Mouse (Mus musculus) heart, postnatal 4 days (tissue): Measurements from ENCODE around the gene Wdtc1. TPM values are rescaled to one million over a fixed set of nuclear protein-coding genes. Genes with fewer than 3 reads are reported as not detected.
A peak's percentile ranks its signal among the peaks of the same experiment; 100 is the strongest.

Source experiments
- DNase-seq: peaks from one replicate; pipeline ENCODE4 v3.0.0; 2021
- total RNA-seq, 2 experiments: library from RNA; stranded (reverse); gene quantifications; 2 replicates each; pipeline ENCODE4 v1.2.3; 2021

Wdtc1 gene
- 10 to 100 TPM; 46.9 to 47.9 TPM for total RNA-seq

GRCm38 (mm10) chr4:133353367-133354365, at the start of gene Wdtc1:
Gene Wdtc1 (minus strand): TSS chr4:133353481.
- DNase-seq: no peak

GRCm38 (mm10) chr4:133402011-133402410, 48.7 kb upstream of the Wdtc1 start:
- no peak for DNase-seq

- no peak for DNase-seq
Measured at GRCm38 (mm10) chr4:133400098-133400497, 46.8 kb upstream of the Wdtc1 start.

- no peak for DNase-seq
Measured at GRCm38 (mm10) chr4:133399509-133399908, 46.2 kb upstream of the Wdtc1 start.

DNA sequence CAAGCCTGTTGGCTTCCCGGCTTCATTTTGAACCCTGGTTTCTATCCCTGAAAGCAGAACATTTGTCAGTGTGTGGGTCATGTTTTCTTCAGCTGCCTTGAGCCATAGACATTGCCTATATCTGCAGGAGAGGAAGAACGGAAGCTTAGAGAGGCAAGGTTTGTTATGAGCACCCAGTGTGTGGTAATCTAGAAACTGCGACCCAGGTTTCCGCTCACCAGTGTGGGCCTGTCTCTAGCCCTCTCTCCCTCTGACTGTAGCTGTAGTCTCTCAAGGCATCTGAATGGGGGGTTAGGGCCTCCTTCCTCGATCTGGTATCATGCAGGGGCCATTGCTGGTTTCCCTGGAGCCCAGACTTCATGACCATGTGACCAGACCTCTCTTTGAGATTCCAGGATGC, 45.3 kb upstream of the Wdtc1 start:
- DNase-seq: no peak

DNA sequence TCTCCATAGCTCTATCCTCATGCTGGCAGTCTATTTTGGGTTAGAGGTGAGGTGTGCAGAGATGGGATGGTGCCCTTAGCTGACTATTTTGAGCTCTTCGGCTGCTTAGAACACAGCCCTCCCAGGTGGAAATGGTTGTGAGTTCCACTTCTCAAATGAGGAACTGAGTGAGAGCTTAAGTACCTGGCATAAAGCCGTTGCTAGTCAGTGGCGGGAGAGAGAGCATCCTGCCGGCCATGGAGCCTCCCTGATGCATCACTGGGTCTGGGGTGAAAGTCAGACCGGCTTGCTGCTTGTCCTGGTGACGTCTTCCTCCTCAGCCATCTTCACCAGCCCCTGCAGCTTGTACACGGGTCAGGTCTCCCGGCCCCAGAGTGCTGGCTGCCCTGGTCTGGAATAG, 44.7 kb upstream of the Wdtc1 start:
- no peak for DNase-seq

DNA sequence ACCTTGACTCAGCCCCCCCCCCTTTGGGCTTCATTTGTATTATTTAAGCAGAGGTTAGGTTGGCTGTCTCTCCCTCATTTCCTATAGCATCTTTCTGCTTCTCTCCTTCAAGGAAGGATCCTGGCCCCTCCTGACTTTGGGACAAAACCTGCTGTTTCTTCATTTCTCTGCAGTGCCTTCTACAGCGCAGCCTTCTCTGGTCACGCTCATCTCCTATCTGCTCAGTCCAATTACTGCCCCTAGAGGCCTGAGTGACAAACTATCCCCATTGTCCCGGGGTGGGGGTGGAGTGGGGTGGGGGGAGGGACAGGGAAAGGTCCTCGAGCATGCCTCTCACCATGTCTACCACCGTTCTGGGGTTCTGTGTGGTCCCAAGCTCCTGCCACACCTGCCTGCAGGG, 44.0 kb upstream of the Wdtc1 start:
- no peak for DNase-seq

GRCm38 (mm10) chr4:133396079-133396478, 42.8 kb upstream of the Wdtc1 start:
- DNase-seq: no peak

- DNase-seq: no peak
Measured at GRCm38 (mm10) chr4:133394981-133395573, 41.8 kb upstream of the Wdtc1 start.

DNA sequence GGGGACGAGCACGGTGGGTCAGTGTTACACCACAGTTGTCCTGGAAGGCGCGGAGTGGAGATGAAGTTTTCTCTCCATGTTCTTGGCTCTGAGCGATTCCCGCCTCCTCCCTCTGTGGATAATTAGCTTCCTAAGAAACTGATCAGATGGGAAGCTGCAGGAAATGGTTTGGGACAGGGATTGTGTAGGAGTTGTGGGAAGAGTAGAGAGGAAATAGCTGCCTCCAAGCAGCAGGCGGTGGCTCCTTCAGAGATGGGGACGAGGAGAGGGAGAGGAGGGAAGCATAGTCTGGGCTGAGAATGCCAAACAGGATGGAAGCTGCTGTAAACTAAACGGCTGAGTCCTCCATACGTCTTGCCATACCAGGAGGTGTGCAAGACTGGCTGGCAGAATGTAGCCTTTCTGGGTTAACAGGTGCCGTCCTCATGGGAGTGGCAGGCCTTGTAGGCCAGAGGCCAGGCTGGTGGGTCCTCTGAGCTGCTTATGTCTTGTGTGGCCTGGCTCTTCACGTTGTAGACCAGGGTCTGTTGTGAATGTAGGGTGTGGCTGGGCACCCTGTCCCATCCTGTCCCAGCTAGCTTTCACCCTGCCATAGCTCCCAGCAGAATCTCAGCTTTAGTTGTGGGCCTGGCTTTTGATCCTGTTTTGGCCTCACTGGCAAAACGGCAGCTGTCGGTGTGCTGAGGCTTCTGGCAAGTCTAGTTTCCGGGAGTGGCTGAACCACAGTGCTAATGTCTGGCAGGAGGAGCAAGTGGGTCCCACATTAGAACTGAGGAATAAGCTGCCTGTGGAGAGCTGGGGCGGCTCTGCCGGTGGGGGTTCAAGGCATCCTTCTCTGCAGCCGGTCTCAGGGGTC, 38.1 kb upstream of the Wdtc1 start:
- DNase-seq: peak; percentile 51

DNA sequence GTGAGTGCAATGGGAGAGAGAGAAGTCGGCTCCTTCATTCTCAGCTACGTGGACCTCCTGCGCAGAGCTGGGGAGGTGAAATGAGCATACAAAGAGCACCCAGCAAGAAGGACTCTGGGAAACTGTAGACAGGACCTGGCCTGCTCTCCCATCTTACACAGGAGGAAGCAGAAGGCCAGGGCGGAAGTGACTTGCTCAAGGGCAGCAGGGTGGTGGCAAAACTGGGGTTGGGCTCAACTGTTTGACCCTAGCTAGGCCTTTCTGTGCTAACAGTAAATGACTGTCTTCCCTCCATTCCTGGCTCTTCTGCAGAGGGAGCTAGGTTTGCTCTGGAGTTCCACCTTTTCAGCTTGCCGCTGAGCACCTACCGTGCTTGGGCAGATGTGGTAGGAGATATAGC, 37.3 kb upstream of the Wdtc1 start:
- DNase-seq: no peak

DNA sequence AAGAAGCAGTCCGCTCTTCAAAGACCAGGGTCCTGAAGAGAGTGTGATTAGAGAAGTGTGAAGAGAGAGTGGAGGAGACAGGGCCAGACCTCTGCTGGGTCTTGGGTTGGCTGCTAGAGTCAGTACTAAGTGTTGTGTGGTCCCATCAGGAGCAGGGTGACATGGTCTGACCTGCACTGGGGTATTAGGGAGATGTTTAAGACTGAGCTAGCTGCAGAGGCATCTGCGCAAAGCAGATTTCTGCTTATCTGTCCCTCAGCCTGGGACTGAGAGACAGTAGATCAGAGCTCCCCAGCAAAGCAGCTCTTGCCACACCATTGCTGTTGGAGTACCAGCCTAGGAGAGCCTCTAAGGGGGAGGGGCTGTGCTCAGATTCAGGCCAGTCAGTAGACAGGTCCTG, 36.8 kb upstream of the Wdtc1 start:
- no peak for DNase-seq

DNA sequence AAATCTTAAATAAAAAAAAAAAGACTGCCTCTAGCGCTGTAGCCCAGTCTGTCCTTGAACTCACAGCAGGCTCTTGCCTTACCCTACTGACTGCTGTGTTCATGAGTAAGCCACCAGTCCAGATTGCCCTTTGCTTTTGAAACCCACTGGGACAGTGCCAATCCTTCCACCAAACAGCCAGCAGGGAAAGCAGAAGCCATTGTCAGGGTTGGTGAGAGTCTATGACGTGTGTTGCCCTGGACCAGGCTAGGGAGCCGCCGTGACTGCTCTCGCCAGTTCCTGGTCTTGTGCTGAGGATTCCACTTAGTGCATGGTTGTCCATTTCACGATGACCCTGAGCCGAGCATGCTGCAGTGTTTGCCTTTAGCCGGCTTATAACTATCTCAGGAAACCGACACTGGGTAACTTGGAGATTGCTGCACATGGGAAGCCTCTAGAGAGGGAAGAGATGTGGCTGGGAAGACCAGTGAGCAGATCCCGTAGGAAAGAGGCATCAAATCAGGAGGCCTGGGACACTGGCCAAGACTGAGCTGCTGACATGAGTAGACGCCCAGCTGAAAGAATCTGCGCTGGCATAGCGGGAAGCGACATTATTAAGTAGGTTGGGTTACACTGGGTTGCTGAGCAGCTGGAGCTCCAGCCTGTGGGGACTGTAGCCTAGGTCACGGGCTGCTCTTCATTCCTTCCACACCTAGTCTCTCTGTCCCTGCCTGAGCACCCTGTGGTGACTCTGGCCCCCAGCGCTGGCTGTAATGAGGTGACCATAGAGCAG, 35.7 kb upstream of the Wdtc1 start:
- peak; percentile 86 for DNase-seq

DNA sequence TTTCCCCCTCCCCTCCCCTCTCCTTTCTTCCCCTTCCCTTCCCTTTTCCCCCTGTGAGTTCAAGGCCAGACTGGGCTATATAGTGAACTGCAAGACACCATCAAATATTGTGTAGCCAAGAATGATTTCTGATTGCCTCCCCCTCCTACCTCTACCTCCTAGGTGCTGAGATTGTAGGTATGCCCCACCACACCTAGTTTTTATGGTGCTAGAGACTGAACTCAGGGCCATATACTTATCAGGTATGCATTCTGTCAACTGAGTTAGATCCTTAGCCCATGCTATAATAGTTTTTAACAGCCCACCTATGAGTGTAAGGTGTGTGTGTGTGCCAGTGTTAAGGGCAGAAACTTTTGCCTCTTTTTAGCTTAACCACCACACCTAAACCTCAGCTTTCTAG, 33.8 kb upstream of the Wdtc1 start:
- no peak for DNase-seq

DNA sequence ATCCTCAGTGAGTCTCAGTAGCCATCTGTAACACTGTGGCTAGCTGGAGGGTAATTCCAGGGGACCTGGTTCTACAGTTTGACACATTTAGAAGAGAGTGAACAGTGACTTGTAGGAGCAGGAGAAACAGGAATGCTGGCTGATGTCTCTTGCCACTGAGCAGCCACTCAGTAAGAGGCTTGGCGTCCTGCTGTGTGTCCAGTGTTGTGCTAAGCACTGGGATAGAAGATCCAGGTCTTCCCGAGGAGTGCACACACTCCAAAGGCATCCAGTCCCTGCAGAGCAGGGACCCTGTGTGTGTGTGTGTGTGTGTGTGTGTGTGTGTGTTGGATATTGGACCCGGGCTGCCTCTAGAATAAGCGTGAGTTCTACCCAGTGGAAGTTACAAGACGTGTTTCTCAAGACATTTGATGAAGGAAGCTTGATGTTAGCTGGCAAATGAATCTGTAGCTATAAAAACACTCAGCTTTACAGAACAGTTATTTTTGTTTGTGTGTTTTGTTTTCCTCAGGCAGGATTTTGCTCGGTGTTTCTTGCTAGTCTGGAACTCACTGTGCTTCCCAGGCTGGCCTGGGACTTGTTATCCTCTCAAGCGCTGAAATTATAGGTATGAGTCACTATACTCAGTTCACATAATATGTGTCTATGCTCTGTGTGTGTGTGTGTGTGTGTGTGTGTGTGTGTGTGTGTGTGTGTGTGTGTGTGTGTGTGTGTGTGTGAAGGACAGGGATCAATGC, 32.9 kb upstream of the Wdtc1 start:
- no peak for DNase-seq

- no peak for DNase-seq
Measured at GRCm38 (mm10) chr4:133381141-133381540, 27.9 kb upstream of the Wdtc1 start.

- no peak for DNase-seq
Measured at GRCm38 (mm10) chr4:133380532-133380931, 27.3 kb upstream of the Wdtc1 start.

- no peak for DNase-seq
Measured at GRCm38 (mm10) chr4:133379861-133380260, 26.6 kb upstream of the Wdtc1 start.

DNA sequence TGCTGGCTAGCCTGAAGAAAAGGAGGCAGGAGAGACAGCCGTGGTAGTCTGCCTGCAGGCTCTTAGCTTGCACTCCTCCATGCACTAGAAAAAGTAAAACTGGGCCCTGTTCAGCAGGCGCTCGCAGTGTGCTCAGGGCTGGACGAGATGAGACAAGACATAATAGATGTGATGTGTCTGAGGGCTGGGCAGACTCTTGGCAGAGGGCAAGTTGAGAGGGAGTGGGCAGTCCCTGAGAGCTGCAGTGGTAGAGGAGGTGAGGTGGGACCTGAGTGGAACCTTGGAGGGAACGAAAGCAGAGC, 25.7 kb upstream of the Wdtc1 start:
- DNase-seq: no peak

- DNase-seq: peak; percentile 42
Measured at GRCm38 (mm10) chr4:133378236-133379045, 25.2 kb upstream of the Wdtc1 start.
